Mouse (Mus musculus) olfactory bulb, adult 2 months (tissue): ENCODE measurements around the gene Iqck.

Experiments
- CTCF ChIP-seq: fragments of 200-500 bp; IDR thresholded peaks from 2 replicates; pipeline ENCODE4 v1.5.1; 2012; ENCODE audit warnings: low read depth, mild to moderate bottlenecking, low read length, moderate library complexity; ENCODE audit not compliant: insufficient read depth
- POLR2A ChIP-seq: fragments of 200-500 bp; IDR thresholded peaks from 2 replicates; pipeline ENCODE4 v1.6.1; 2012; ENCODE audit warnings: mild to moderate bottlenecking, low read depth, low read length, moderate library complexity; ENCODE audit not compliant: insufficient read depth

DNA sequence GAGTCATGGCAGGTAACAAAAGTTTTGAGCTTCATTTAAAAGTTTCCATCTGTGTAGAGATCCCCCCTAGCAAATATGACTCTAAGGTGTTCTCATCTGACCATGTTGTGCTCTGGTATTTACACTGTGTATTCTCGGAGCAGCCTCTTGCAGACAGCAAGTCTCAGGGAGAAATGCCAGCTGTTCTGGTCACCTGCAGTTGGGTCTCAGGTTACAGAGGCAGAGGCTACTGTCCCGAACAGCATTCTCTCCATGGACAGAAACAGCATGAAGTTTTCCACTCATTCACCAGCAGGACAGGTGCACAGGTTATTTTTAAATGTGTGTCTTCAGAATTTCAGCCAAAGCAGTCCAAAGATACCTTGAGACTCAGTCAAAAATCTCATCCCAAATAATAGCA, 89.3 kb downstream of the Iqck start:
- TF ChIP-seq CTCF (no peak), POLR2A (no peak)
